8 mouse cellular contexts compared by ENCODE assay signal in the genomic region with DNA sequence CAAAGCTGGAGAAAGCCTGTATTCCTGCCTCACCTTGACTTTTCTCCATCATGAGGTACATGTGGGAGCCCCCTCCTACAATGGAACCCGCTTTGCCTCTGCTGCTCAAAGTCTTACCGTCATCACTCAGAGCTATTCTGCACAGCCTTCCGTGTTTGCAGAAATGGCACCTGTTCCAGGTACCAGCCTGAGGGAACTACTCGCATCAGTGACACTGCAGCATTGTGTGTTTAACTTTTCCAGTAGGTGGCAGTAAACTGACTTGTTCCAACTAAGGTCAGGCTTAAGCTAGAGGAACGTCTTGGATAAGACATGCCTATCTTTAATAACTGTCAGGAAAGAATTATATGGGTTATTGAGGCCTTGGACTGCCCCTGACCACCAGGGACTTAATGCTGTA.
DNase-seq lines count a peak whose midpoint lies in the region; ATAC-seq and TF ChIP-seq lines count a peak whose summit lies in the region.

No protein-coding gene starts in this region.

- TF ChIP-seq EP300 in CH12.LX (IDR thresholded peaks at IDR 0.05; ENCODE audit: low read length), result no peak

- no peak for ATAC-seq in kidney, embryonic 15.5 days (replicated peaks; ENCODE audit: low FRiP score)
- ATAC-seq in hindbrain, embryonic 15.5 days (ENCODE audit: low FRiP score, low read depth), result 0 out of 2 replicates have a peak, but pooled peaks have one; percentile 38

- no peak overlapping the region for H3K4me2 ChIP-seq in kidney, embryonic 15.5 days
- H3K4me2 ChIP-seq in CH12.LX (ENCODE audit: insufficient read depth, low read depth, poor library complexity, severe bottlenecking), result no peak overlapping the region
- no peak overlapping the region for H3K4me2 ChIP-seq in hindbrain, embryonic 15.5 days

- dilution Hi-C loops in CH12.LX (cut with MboI; ENCODE audit: extremely low pct_ligation_motif_present, extremely low pct_unique_long_range_greater_than_20kb, low sequenced_read_pairs), result no loop called here

- peak; percentile 11 for DNase-seq in kidney, adult 18-20 months
- DNase-seq in CH12.LX (ENCODE audit: extremely low read depth), result peak; percentile 51
- DNase-seq in brain, adult 2 months (ENCODE audit: low read depth, low spot score), result peak; percentile 79
- no peak for DNase-seq in adrenal gland, postnatal 4 days (ENCODE audit: low spot score in 2 of 2)
- no peak for DNase-seq in adrenal gland, postnatal 25 days
- DNase-seq in right cerebral cortex, postnatal 14 days, result no peak

- no peaks in the 10 kb centered on the region for H3K9me3 ChIP-seq in kidney, embryonic 15.5 days (replicated peaks)
- no peaks in the 10 kb centered on the region for H3K9me3 ChIP-seq in CH12.LX (replicated peaks; ENCODE audit: low read length)
- H3K9me3 ChIP-seq in hindbrain, embryonic 15.5 days, result no peaks in the 10 kb centered on the region

- WGBS in kidney, embryonic 15.5 days, result 48% methylated on average over 5 of the region's 5 CpGs
- WGBS in hindbrain, embryonic 15.5 days, result 49% methylated on average over 5 of the region's 5 CpGs

- peak; percentile 55 to 76 for TF ChIP-seq CTCF in CH12.LX (conservative IDR thresholded peaks at IDR 0.05 in 1 of 2, IDR thresholded peaks at IDR 0.05 in 1 of 2; ENCODE audit: low read depth in 2 of 2, low read length in 2 of 2)

- TF ChIP-seq POLR2A in CH12.LX (IDR thresholded peaks at IDR 0.05; ENCODE audit: low read depth, low read length), result no peak

- no peak overlapping the region for H3K9ac ChIP-seq in kidney, embryonic 15.5 days
- no peak overlapping the region for H3K9ac ChIP-seq in CH12.LX (ENCODE audit: insufficient read depth, low read depth)
- no peak overlapping the region for H3K9ac ChIP-seq in hindbrain, embryonic 15.5 days

- H3K36me3 ChIP-seq in kidney, embryonic 15.5 days, result no peaks in the 10 kb centered on the region
- no peaks in the 10 kb centered on the region for H3K36me3 ChIP-seq in CH12.LX (replicated peaks in 1 of 2; ENCODE audit: control insufficient read depth in 1 of 2, insufficient read depth in 1 of 2, low read length in 1 of 2)
- H3K36me3 ChIP-seq in hindbrain, embryonic 15.5 days, result no peaks in the 10 kb centered on the region

- H3K4me3 ChIP-seq in kidney, embryonic 15.5 days (replicated peaks), result no peak overlapping the region
- no peak overlapping the region for H3K4me3 ChIP-seq in CH12.LX (replicated peaks in 1 of 3; ENCODE audit: low read depth in 2 of 3, low read length in 2 of 3, poor library complexity in 1 of 3)
- no peak overlapping the region for H3K4me3 ChIP-seq in hindbrain, embryonic 15.5 days

- peaks cover 7% of the 10 kb centered on the region; the same call in 1 of the 2 replicates for H3K4me1 ChIP-seq in kidney, embryonic 15.5 days
- H3K4me1 ChIP-seq in CH12.LX (ENCODE audit: control insufficient read depth in 1 of 2, insufficient read depth in 2 of 2), result peaks cover 0 to 4% of the 10 kb centered on the region in 2 experiments; a peak in 1 of 4 replicates
- no peaks in the 10 kb centered on the region for H3K4me1 ChIP-seq in hindbrain, embryonic 15.5 days (replicated peaks)

- in situ Hi-C loops in CH12.LX (cut with MboI; ENCODE audit: low pct_ligation_motif_present, low pct_unique_long_range_greater_than_20kb, low sequenced_read_pairs), result no loop called here

- no peak overlapping the region for H3K27ac ChIP-seq in kidney, embryonic 15.5 days
- no peak overlapping the region for H3K27ac ChIP-seq in CH12.LX (ENCODE audit: insufficient read depth, low read depth)
- no peak overlapping the region for H3K27ac ChIP-seq in hindbrain, embryonic 15.5 days (replicated peaks)

- no peaks in the 10 kb centered on the region for H3K27me3 ChIP-seq in kidney, embryonic 15.5 days
- no peaks in the 10 kb centered on the region for H3K27me3 ChIP-seq in CH12.LX (replicated peaks)
- H3K27me3 ChIP-seq in hindbrain, embryonic 15.5 days, result no peaks in the 10 kb centered on the region

- no peaks in the 10 kb centered on the region for H3K79me2 ChIP-seq in CH12.LX (replicated peaks; ENCODE audit: control insufficient read depth, extremely low read depth, insufficient read depth, poor library complexity, severe bottlenecking)

- peak; percentile 78 for TF ChIP-seq RAD21 in CH12.LX (IDR thresholded peaks at IDR 0.05; ENCODE audit: low read depth, low read length)

TF ChIP-seq in CH12.LX, 34 proteins besides CTCF, POLR2A, EP300 and RAD21:
- TF ChIP-seq RCOR1 (conservative IDR thresholded peaks at IDR 0.05; ENCODE audit: low read depth, low read length) (no peak), MAFK (IDR thresholded peaks at IDR 0.05; ENCODE audit: insufficient replicate concordance, low read length) (0 out of 2 replicates have a peak, but pooled peaks have one; percentile 12), SMC3 (IDR thresholded peaks at IDR 0.05; ENCODE audit: low read depth, low read length) (peak; percentile 69)

Comparison
In these comparisons a context has a peak if more than half of its experiments do, and no peak if none do; other contexts are left out.
1. DNase-seq: peak in kidney, adult 18-20 months (single experiment), CH12.LX (single experiment) and brain, adult 2 months (single experiment); none in adrenal gland, postnatal 4 days (0 of 2), adrenal gland, postnatal 25 days (single experiment) and right cerebral cortex, postnatal 14 days (single experiment).